Mouse (Mus musculus) small intestine, adult 2 months (tissue): Measurements from ENCODE around the gene Rapgef3. TPM values are rescaled to one million over a fixed set of nuclear protein-coding genes. Genes with fewer than 3 reads are reported as not detected.

Experiments used
- H3K27ac ChIP-seq: fragments of 200-500 bp; 2 replicates; pipeline ENCODE4 v1.5.1; 2012; ENCODE audit warnings: low read depth, low read length, control low read depth, inconsistent platforms; ENCODE audit not compliant: insufficient read depth
- H3K27me3 ChIP-seq: fragments of 200-500 bp; 2 replicates; pipeline ENCODE4 v1.6.1; 2012; ENCODE audit warnings: mild to moderate bottlenecking, moderate library complexity, low read length, inconsistent platforms; ENCODE audit not compliant: control insufficient read depth, insufficient read depth
- H3K36me3 ChIP-seq: fragments of 200-500 bp; 2 replicates; pipeline ENCODE4 v1.6.1; 2012; ENCODE audit warnings: mild to moderate bottlenecking, low read length, control low read depth, inconsistent platforms; ENCODE audit not compliant: control insufficient read depth, insufficient read depth
- H3K4me1 ChIP-seq: fragments of 200-500 bp; 2 replicates; pipeline ENCODE4 v1.6.1; 2012; ENCODE audit warnings: low read length, inconsistent platforms, mixed read lengths; ENCODE audit not compliant: control insufficient read depth, insufficient read depth, insufficient read length
- H3K4me3 ChIP-seq: fragments of 200-500 bp; 2 replicates; pipeline ENCODE4 v1.5.1; 2012; ENCODE audit warnings: low read depth, mild to moderate bottlenecking, control low read depth, inconsistent platforms, low read length, moderate library complexity
- CTCF ChIP-seq: fragments of 200-500 bp; IDR thresholded peaks from 2 replicates; pipeline ENCODE4 v1.5.1; 2012; ENCODE audit warnings: low read depth, mild to moderate bottlenecking, control low read depth, inconsistent platforms, low read length, moderate library complexity, mixed read lengths; ENCODE audit not compliant: insufficient replicate concordance, insufficient read length; ENCODE audit errors: extremely low read depth
- POLR2A ChIP-seq: fragments of 200-500 bp; IDR thresholded peaks from 2 replicates; pipeline ENCODE4 v1.6.1; 2012; ENCODE audit warnings: low read depth, mild to moderate bottlenecking, control low read depth, inconsistent platforms, low read length, moderate library complexity
- WGBS: fragments of 180-500 bp; shearing (Covaris S2); methylation state at CpG from one replicate; pipeline ENCODE4 v1.1.7; 2018; 5-methylcytosine and 5-hydroxymethylcytosine counted together
- polyA plus RNA-seq: library from polyadenylated mRNA; depleted of rRNA; stranded (reverse); fragments of >200 nt; gene quantifications from 2 replicates; pipeline ENCODE4 v1.2.3, GENCODE M21; 2012

Rapgef3 gene
- polyA plus RNA-seq, 1 experiment = 17.1 TPM

DNA sequence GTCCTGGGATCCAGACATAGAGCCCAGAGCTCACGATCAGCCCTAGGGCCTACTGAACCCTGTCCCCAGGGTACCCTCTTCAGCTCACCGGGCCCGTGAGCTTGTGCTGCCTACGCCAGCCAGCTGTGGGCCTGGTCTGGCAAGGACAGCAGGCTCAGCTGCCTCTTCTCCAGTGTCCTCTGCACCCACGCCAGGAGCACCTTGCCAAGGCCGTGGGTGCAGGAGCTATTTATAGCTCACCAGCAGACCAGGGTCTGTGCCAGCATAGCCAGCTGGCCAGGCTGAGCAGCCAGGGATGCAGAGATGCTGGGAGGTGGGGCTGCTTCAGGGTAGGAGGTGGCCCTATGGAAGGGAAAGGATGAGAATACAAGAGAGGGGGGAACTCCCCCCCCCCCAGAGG is 44.4 kb upstream of the Rapgef3 start:
- WGBS = 51% methylated on average over 6 of the region's 6 CpGs
- peaks cover 13% of the 10 kb centered on the region for H3K36me3 ChIP-seq
- H3K4me3 ChIP-seq = no peak overlapping the region
- TF ChIP-seq POLR2A (no peak), CTCF (no peak)
- H3K4me1 ChIP-seq = peaks cover 12% of the 10 kb centered on the region
- no peaks in the 10 kb centered on the region for H3K27me3 ChIP-seq
- no peak overlapping the region for H3K27ac ChIP-seq

DNA sequence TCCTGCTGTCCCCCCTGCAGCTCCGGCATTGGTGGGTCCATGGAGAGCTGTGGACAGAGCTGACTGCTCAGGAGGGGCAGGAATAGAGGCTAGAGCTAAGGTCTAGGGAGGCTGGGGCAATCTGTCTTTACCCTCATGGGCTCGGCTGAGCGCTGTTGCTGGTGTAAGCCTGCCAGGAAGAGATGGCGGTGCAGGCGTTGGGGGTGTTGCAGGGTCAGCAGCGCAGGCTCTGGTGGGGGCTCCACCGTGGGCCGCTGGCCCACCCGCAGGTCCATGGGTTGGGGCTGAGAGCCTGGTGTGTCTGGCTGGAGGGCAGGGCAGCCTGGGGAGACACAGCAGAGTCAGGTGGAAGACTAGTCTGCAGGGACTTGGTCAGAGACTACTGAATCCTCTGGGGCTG is 43.5 kb upstream of the Rapgef3 start:
- Histone ChIP-seq H3K27ac (no peak overlapping the region), H3K4me3 (no peak overlapping the region), H3K36me3 (peaks cover 13% of the 10 kb centered on the region), H3K27me3 (no peaks in the 10 kb centered on the region), H3K4me1 (peaks cover 12% of the 10 kb centered on the region)
- TF ChIP-seq CTCF = no peak
- TF ChIP-seq POLR2A = no peak
- 89% methylated on average over 9 of the region's 9 CpGs for WGBS

DNA sequence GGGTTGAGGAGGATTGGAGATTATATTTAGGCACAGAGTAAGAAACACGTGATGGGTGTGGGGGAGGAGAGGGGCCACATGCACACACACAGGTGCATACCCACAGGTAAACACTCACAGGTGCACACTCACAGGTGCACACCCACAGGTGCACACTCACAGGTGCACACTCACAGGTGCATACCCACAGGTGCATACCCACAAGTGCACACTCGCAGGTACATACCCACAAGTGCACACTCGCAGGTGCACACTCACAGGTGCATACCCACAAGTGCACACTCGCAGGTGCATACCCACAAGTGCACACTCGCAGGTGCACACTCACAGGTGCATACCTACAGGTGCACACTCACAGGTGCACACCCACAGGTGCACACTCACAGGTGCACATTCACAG is 42.6 kb upstream of the Rapgef3 start:
- WGBS = 90% methylated on average over 5 of the region's 5 CpGs
- TF ChIP-seq CTCF (no peak), POLR2A (no peak)
- no peak overlapping the region for H3K4me3 ChIP-seq
- H3K27me3 ChIP-seq = no peaks in the 10 kb centered on the region
- H3K36me3 ChIP-seq = peaks cover 13% of the 10 kb centered on the region
- no peak overlapping the region for H3K27ac ChIP-seq
- H3K4me1 ChIP-seq = peaks cover 12% of the 10 kb centered on the region

DNA sequence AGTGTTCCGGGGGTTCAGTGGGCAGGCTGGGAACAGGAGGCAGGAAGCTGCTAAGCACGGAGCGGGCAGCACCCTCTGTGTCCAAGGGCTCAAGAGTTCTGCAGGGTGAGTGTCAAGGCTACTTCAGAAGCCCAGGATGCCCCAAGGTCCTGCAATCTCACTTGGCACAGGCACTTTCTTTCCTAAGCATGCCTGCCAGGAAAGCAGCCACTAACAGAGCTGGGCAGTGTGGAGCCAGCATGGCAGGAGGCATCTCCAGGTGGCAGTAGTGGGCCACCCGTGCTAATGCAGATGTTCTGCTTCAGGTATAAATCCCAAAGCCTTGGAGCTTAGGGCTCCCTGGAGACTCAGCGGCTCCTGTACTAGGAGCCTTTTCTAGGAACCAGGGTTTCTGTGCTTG is 42.2 kb upstream of the Rapgef3 start:
- no peaks in the 10 kb centered on the region for H3K27me3 ChIP-seq
- no peak overlapping the region for H3K27ac ChIP-seq
- WGBS = 76% methylated on average over 5 of the region's 5 CpGs
- peaks cover 12% of the 10 kb centered on the region for H3K4me1 ChIP-seq
- TF ChIP-seq CTCF (peak; percentile 45; the same call in 1 of the 2 replicates), POLR2A (no peak)
- no peak overlapping the region for H3K4me3 ChIP-seq
- peaks cover 13% of the 10 kb centered on the region for H3K36me3 ChIP-seq

DNA sequence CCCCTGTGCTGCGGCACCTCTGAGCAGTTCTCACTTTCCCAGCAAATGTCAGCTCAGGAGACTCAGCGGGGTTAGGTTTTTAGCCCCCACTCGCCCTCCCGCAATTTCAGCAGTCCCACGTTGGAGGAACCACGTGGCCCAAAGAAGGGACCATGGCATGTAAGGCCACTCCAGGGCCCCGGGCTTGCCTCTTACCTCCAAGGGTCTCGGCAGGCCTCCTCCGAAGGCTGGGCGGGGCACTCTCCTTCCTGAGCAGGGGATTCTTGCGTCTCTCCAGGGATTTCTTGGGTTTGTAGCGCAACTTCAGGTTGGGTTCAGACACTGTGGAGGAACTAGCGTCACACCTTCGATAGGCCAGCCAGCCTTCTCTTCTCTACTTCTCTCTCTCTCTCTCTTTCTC is 41.4 kb upstream of the Rapgef3 start:
- Histone ChIP-seq H3K4me3 (no peak overlapping the region), H3K27me3 (no peaks in the 10 kb centered on the region), H3K4me1 (peaks cover 6% of the 10 kb centered on the region; the same call in 1 of the 2 replicates), H3K27ac (no peak overlapping the region), H3K36me3 (peaks cover 13% of the 10 kb centered on the region)
- TF ChIP-seq CTCF (no peak), POLR2A (no peak)
- 88% methylated on average over 14 of the region's 14 CpGs for WGBS

DNA sequence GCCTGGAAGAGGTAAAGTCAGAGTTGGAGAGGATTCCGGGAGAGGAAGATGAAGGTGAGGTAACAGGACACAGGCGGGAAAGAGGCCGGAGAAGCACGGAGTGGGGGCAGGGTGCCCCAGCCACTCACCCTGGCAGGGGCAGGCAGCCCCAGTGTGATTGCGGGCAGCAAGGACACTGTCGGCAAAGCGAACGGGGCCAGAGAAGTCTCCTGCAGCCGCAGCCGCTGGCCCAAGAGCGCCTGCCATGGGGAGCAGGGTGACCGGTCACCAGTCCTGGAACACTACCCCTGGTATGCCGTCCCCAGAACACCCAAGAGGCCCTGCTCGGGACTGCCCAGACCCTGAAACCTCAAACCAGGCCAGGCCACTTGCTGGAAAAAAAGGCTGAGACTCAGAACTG is 40.8 kb upstream of the Rapgef3 start:
- no peak for TF ChIP-seq CTCF
- TF ChIP-seq POLR2A = no peak
- Histone ChIP-seq H3K27ac (no peak overlapping the region), H3K4me1 (peaks cover 5% of the 10 kb centered on the region; the same call in 1 of the 2 replicates), H3K27me3 (no peaks in the 10 kb centered on the region), H3K4me3 (no peak overlapping the region), H3K36me3 (peaks cover 13% of the 10 kb centered on the region)
- WGBS = 93% methylated on average over 14 of the region's 14 CpGs

DNA sequence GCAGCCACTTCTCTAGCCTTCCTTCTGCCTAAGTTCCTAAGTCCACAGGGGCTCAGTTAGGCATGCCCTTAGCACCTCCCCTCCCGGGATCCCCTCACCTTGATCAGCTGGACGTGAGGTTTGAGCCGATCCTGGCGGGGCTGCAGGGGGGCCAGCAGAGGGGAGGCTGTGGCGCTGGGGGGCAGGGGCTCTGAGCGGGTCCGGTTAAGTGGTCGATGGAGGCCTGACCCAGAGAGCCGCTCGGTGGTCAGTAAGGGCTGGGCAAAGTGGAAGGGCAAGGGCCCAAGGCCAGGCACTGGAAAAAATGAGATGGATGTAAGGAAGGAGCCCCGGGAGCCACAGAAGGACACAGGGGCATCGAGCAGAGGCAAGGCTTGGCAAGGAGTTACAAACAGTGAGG is 40.1 kb upstream of the Rapgef3 start:
- H3K4me3 ChIP-seq = no peak overlapping the region
- no peak for TF ChIP-seq CTCF
- TF ChIP-seq POLR2A = no peak
- no peaks in the 10 kb centered on the region for H3K27me3 ChIP-seq
- peaks cover 13% of the 10 kb centered on the region for H3K36me3 ChIP-seq
- 0 out of 2 replicates have a peak, but pooled peaks cover 2% of the 10 kb centered on the region for H3K4me1 ChIP-seq
- H3K27ac ChIP-seq = no peak overlapping the region
- 86% methylated on average over 12 of the region's 12 CpGs for WGBS
